Mouse (Mus musculus): ENCODE results near the gene Ptk6. TPM values are rescaled to one million over a fixed set of nuclear protein-coding genes. Genes with fewer than 3 reads are reported as not detected.

The Ptk6 gene
- total and polyA plus RNA-seq, 3 experiments: 0.05 to 0.17 (median 0.09) TPM

GRCm38 (mm10) chr2:181157716-181158302 is 44.8 kb downstream of the Ptk6 start:
- DNase-seq (ENCODE audit: extremely low read depth): no peak
- Histone ChIP-seq H3K36me3 (replicated peaks in 1 of 2; ENCODE audit: control insufficient read depth in 1 of 2, insufficient read depth in 1 of 2, low read length in 1 of 2) (no peaks in the 10 kb centered on the region), H3K9ac (ENCODE audit: insufficient read depth, low read depth) (no peak overlapping the region), H3K4me2 (ENCODE audit: insufficient read depth, low read depth, poor library complexity, severe bottlenecking) (no peak overlapping the region), H3K79me2 (replicated peaks; ENCODE audit: control insufficient read depth, extremely low read depth, insufficient read depth, poor library complexity, severe bottlenecking) (no peaks in the 10 kb centered on the region), H3K4me1 (ENCODE audit: control insufficient read depth in 1 of 2, insufficient read depth in 2 of 2) (peaks cover 0 to 8% of the 10 kb centered on the region in 2 experiments; a peak in 2 of 4 replicates), H3K4me3 (replicated peaks in 1 of 3; ENCODE audit: low read depth in 2 of 3, low read length in 2 of 3, poor library complexity in 1 of 3) (no peak overlapping the region), H3K27ac (ENCODE audit: insufficient read depth, low read depth) (no peak overlapping the region), H3K9me3 (replicated peaks; ENCODE audit: low read length) (no peaks in the 10 kb centered on the region), H3K27me3 (replicated peaks) (peaks cover 49% of the 10 kb centered on the region)
- in situ Hi-C loops (cut with MboI; ENCODE audit: low pct_ligation_motif_present, low pct_unique_long_range_greater_than_20kb, low sequenced_read_pairs) (no loop called here), dilution Hi-C loops (cut with MboI; ENCODE audit: extremely low pct_ligation_motif_present, extremely low pct_unique_long_range_greater_than_20kb, low sequenced_read_pairs) (no loop called here)
- no peak for TF ChIP-seq ZKSCAN1 (IDR thresholded peaks at IDR 0.05; ENCODE audit: borderline replicate concordance, low read depth, low read length)
- TF ChIP-seq ZNF384 (IDR thresholded peaks at IDR 0.05; ENCODE audit: low read depth, low read length): no peak

GRCm38 (mm10) chr2:181157180-181157579 is 45.4 kb downstream of the Ptk6 start:
- H3K9me3 ChIP-seq (replicated peaks; ENCODE audit: low read length): no peaks in the 10 kb centered on the region
- peaks cover 0 to 8% of the 10 kb centered on the region in 2 experiments; a peak in 2 of 4 replicates for H3K4me1 ChIP-seq (ENCODE audit: control insufficient read depth in 1 of 2, insufficient read depth in 2 of 2)
- no peak overlapping the region for H3K4me3 ChIP-seq (replicated peaks in 1 of 3; ENCODE audit: low read depth in 2 of 3, low read length in 2 of 3, poor library complexity in 1 of 3)
- TF ChIP-seq POLR2AphosphoS2 (IDR thresholded peaks at IDR 0.05; ENCODE audit: low read depth, low read length) (no peak), ETS1 (conservative IDR thresholded peaks at IDR 0.05; ENCODE audit: low read depth, low read length) (no peak)
- dilution Hi-C loops (cut with MboI; ENCODE audit: extremely low pct_ligation_motif_present, extremely low pct_unique_long_range_greater_than_20kb, low sequenced_read_pairs): no loop called here
- no peak overlapping the region for H3K4me2 ChIP-seq (ENCODE audit: insufficient read depth, low read depth, poor library complexity, severe bottlenecking)
- H3K36me3 ChIP-seq (replicated peaks in 1 of 2; ENCODE audit: control insufficient read depth in 1 of 2, insufficient read depth in 1 of 2, low read length in 1 of 2): no peaks in the 10 kb centered on the region
- no peak overlapping the region for H3K9ac ChIP-seq (ENCODE audit: insufficient read depth, low read depth)
- H3K27ac ChIP-seq (ENCODE audit: insufficient read depth, low read depth): no peak overlapping the region
- in situ Hi-C loops (cut with MboI; ENCODE audit: low pct_ligation_motif_present, low pct_unique_long_range_greater_than_20kb, low sequenced_read_pairs): no loop called here
- peaks cover 55% of the 10 kb centered on the region for H3K27me3 ChIP-seq (replicated peaks)
- no peaks in the 10 kb centered on the region for H3K79me2 ChIP-seq (replicated peaks; ENCODE audit: control insufficient read depth, extremely low read depth, insufficient read depth, poor library complexity, severe bottlenecking)
- no peak for DNase-seq (ENCODE audit: extremely low read depth)

DNA sequence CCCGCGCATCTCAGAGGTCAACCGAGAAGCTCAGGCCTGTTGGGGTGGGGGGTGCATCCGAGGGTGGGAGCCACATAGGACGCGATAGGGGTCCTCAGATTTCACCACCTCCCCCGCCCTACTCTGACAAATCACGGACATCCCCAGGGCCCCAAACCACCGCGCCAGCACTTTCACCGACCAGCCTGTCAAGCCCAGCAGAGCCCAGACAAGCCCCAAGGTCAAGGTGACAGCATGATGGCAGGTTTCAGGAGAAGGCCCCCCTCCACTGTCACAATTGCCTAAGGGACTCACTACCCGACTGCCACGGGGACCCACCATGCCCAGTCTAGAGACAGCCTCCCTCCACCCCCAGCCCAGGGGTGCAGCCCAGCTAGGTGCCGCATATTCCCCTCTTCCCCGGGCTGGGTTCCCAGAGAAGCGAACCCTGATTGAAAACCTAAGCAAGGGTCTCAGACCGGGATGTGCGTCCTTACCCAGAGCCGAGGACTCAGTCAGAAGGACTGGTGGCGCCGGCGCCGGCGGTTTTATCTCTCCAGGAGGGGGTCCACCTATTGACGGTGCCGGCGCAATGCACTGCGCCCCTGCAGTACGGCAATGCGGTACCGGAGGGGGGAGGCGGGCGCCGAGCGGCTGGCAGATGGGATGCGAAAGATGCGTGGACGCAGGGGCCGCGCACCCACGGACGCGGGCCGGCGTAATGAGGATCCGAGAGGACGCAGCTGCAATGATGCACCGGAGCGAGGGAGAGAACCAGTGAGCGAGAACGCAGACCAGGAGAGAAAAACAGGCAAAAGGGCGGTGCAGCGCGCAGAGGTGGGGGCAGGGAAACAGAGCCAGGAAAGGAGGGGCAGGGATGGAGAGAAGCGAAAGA is 46.1 kb downstream of the Ptk6 start, which contains the start of gene Eef1a2:
Eef1a2 (minus strand) TSS at position 767 of the 874 bp plus-strand sequence.
- H3K4me3 ChIP-seq (replicated peaks in 1 of 3; ENCODE audit: low read depth in 2 of 3, low read length in 2 of 3, poor library complexity in 1 of 3): no peak within 1 kb of the TSS
- H3K36me3 ChIP-seq (replicated peaks in 1 of 2; ENCODE audit: control insufficient read depth in 1 of 2, insufficient read depth in 1 of 2, low read length in 1 of 2): no peaks in the 10 kb centered on the region
- no peak within 1 kb of the TSS for H3K27ac ChIP-seq (ENCODE audit: insufficient read depth, low read depth)
- TF ChIP-seq ZC3H11A (IDR thresholded peaks at IDR 0.05; ENCODE audit: low read depth, low read length) (no peak), ELF1 (IDR thresholded peaks at IDR 0.05; ENCODE audit: low read depth, low read length) (no peak), ZMIZ1 (IDR thresholded peaks at IDR 0.05; ENCODE audit: low read depth, low read length) (no peak), RCOR1 (conservative IDR thresholded peaks at IDR 0.05; ENCODE audit: low read depth, low read length) (no peak), EP300 (IDR thresholded peaks at IDR 0.05; ENCODE audit: low read length) (no peak), MAZ (IDR thresholded peaks at IDR 0.05; ENCODE audit: low read depth, low read length) (no peak), NRF1 (IDR thresholded peaks at IDR 0.05; ENCODE audit: low read depth, low read length) (no peak), MAFK (IDR thresholded peaks at IDR 0.05; ENCODE audit: insufficient replicate concordance, low read length) (no peak), CTCF (conservative IDR thresholded peaks at IDR 0.05 in 1 of 2, IDR thresholded peaks at IDR 0.05 in 1 of 2; ENCODE audit: low read depth in 2 of 2, low read length in 2 of 2) (no peak), ZNF384 (IDR thresholded peaks at IDR 0.05; ENCODE audit: low read depth, low read length) (no peak), GABPA (IDR thresholded peaks at IDR 0.05; ENCODE audit: insufficient replicate concordance, low read depth, low read length) (no peak), E2F4 (IDR thresholded peaks at IDR 0.05; ENCODE audit: insufficient replicate concordance, low read depth, low read length) (no peak), JUN (IDR thresholded peaks at IDR 0.05; ENCODE audit: insufficient read depth, low read depth, low read length) (no peak), BHLHE40 (IDR thresholded peaks at IDR 0.05; ENCODE audit: low read depth, low read length) (no peak)
- H3K79me2 ChIP-seq (replicated peaks; ENCODE audit: control insufficient read depth, extremely low read depth, insufficient read depth, poor library complexity, severe bottlenecking): no peaks in the 10 kb centered on the region
- dilution Hi-C loops (cut with MboI; ENCODE audit: extremely low pct_ligation_motif_present, extremely low pct_unique_long_range_greater_than_20kb, low sequenced_read_pairs) (no loop called here), in situ Hi-C loops (cut with MboI; ENCODE audit: low pct_ligation_motif_present, low pct_unique_long_range_greater_than_20kb, low sequenced_read_pairs) (no loop called here)
- peaks cover 0 to 8% of the 10 kb centered on the region in 2 experiments; a peak in 2 of 4 replicates for H3K4me1 ChIP-seq (ENCODE audit: control insufficient read depth in 1 of 2, insufficient read depth in 2 of 2)
- peaks cover 55% of the 10 kb centered on the region for H3K27me3 ChIP-seq (replicated peaks)
- no peak within 1 kb of the TSS for H3K4me2 ChIP-seq (ENCODE audit: insufficient read depth, low read depth, poor library complexity, severe bottlenecking)
- no peaks in the 10 kb centered on the region for H3K9me3 ChIP-seq (replicated peaks; ENCODE audit: low read length)
- no peak for DNase-seq (ENCODE audit: extremely low read depth)
- no peak within 1 kb of the TSS for H3K9ac ChIP-seq (ENCODE audit: insufficient read depth, low read depth)

Data from CH12.LX (cell line).